Mouse (Mus musculus) frontal cortex, adult 2 months (tissue): ENCODE measurements around the gene Gbp6. TPM values are rescaled to one million over a fixed set of nuclear protein-coding genes. Genes with fewer than 3 reads are reported as not detected.

Source experiments
- polyA plus RNA-seq: library from polyadenylated mRNA; depleted of rRNA; stranded (reverse); fragments of >200 nt; gene quantifications from 2 replicates; pipeline ENCODE4 v1.2.3, GENCODE M21; 2012; rRNA removed

The Gbp6 gene
- polyA plus RNA-seq, 1 experiment: 3.4 TPM

Other genes with a start within 250 kb of the Gbp6 start
- gene Gbp9, start 154.2 kb downstream of the Gbp6 start, polyA plus RNA-seq: 3.0 and 3.8 TPM in 2 replicates
- gene Gbp8, start 154.2 kb downstream of the Gbp6 start, polyA plus RNA-seq: 0.38 TPM in 2 replicates
- 3.2 and 4.2 TPM in 2 replicates for gene Gbp4, start 154.1 kb downstream of the Gbp6 start, polyA plus RNA-seq
- gene Gbp10, start 54.2 kb downstream of the Gbp6 start, polyA plus RNA-seq: 0.86 TPM in 2 replicates
- 0.76 and 0.82 TPM in 2 replicates for gene Gm43302, start within 50 bp of the Gbp6 start, polyA plus RNA-seq
- 39.9 and 41.7 TPM in 2 replicates for gene Lrrc8b, start 122.1 kb upstream of the Gbp6 start, polyA plus RNA-seq
- gene Lrrc8c, start 225.7 kb upstream of the Gbp6 start, polyA plus RNA-seq: 8.5 and 9.2 TPM in 2 replicates